ENCODE assay signal across 9 mouse cellular contexts in genomic region chr7:81208944-81209343, GRCm38 (mm10). TPM values are rescaled to one million over a fixed set of nuclear protein-coding genes. Genes with fewer than 3 reads are reported as not detected.
DNase-seq lines count a peak whose midpoint lies in the region; ATAC-seq lines count a peak whose summit lies in the region.
"Had no signal": no experiment of that assay in that cellular context is flagged by ENCODE, and none has a peak within 500 bp of the region (broad histone marks: within the 10 kb centered on the region; RNA-seq: fewer than 3 reads in every experiment).

No protein-coding gene starts in this region.

- H3K27ac ChIP-seq in liver, embryonic 13.5 days = no peak overlapping the region
- H3K27ac ChIP-seq: liver, embryonic 15.5 days had no signal

- no peak overlapping the region for H3K4me3 ChIP-seq in liver, embryonic 13.5 days (replicated peaks)
- H3K4me3 ChIP-seq: liver, embryonic 15.5 days had no signal

- H3K4me2 ChIP-seq in liver, embryonic 13.5 days = no peak overlapping the region
- H3K4me2 ChIP-seq: liver, embryonic 15.5 days had no signal

- WGBS in liver, embryonic 13.5 days (ENCODE audit: insufficient replicate concordance) = 13% methylated on average over 6 of the region's 6 CpGs

- peaks cover 23% of the 10 kb centered on the region for H3K4me1 ChIP-seq in liver, embryonic 13.5 days (replicated peaks)

- H3K36me3 ChIP-seq in liver, embryonic 13.5 days = no peaks in the 10 kb centered on the region
- H3K36me3 ChIP-seq: liver, embryonic 15.5 days had no signal

- DNase-seq in frontal cortex, postnatal 14 days (ENCODE audit: low spot score in 2 of 2) = no peak
- peak; percentile 52 for DNase-seq in Muller cell, postnatal 12 days (ENCODE audit: inconsistent ontology term)
- DNase-seq in embryo, embryonic 10 days (ENCODE audit: low spot score) = peak; percentile 71
- peak; percentile 72 to 86 for DNase-seq in kidney, adult 8-10 months
- DNase-seq in liver, embryonic 13.5 days = peak; percentile 9
- peak; percentile 49 for DNase-seq in retina, postnatal 7 days (ENCODE audit: low read depth, low spot score)
- DNase-seq in urinary bladder, adult 18-20 months (ENCODE audit: low spot score in 2 of 2) = peak; percentile 55 to 65

- H3K9me3 ChIP-seq in liver, embryonic 13.5 days (replicated peaks) = no peaks in the 10 kb centered on the region
- H3K9me3 ChIP-seq: liver, embryonic 15.5 days had no signal

- no peak overlapping the region for H3K9ac ChIP-seq in liver, embryonic 13.5 days
- H3K9ac ChIP-seq: liver, embryonic 15.5 days had no signal

- 0 out of 2 replicates have a peak, but pooled peaks have one; percentile 53 for ATAC-seq in frontal cortex, adult (ENCODE audit: low TSS enrichment)
- no peak for ATAC-seq in liver, embryonic 13.5 days (ENCODE audit: low read depth)

- peaks cover 47% of the 10 kb centered on the region for H3K27me3 ChIP-seq in liver, embryonic 13.5 days

RNA-seq across cellular contexts. Expression of gene Pde8a, which starts 4.5 kb away (rescaled TPM):
- polyA plus RNA-seq in liver, embryonic 13.5 days (2015; fragmentation: Nextera tagmentation; extraction: Ambion mirVana) = 1.2 and 1.4 TPM in 2 replicates

Comparison
In these comparisons a context has a peak if more than half of its experiments do, and no peak if none do; other contexts are left out.
1. DNase-seq: peak in Muller cell, postnatal 12 days (single experiment), embryo, embryonic 10 days (single experiment), kidney, adult 8-10 months (2 of 2), liver, embryonic 13.5 days (single experiment), retina, postnatal 7 days (single experiment) and urinary bladder, adult 18-20 months (2 of 2); none in frontal cortex, postnatal 14 days (0 of 2).